Mouse (Mus musculus) lung, adult 2 months (tissue): ENCODE results near the gene Olfml1.

Experiments used
- CTCF ChIP-seq: fragments of 200-500 bp; IDR thresholded peaks from 2 replicates; pipeline ENCODE4 v1.5.1; 2011; ENCODE audit warnings: mild to moderate bottlenecking, low read length, control low read depth; ENCODE audit not compliant: insufficient read depth
- POLR2A ChIP-seq: fragments of 200-500 bp; IDR thresholded peaks from 2 replicates; pipeline ENCODE4 v1.6.1; 2011; ENCODE audit warnings: low read depth, mild to moderate bottlenecking, control low read depth, low read length, borderline replicate concordance; ENCODE audit errors: extremely low read depth

DNA sequence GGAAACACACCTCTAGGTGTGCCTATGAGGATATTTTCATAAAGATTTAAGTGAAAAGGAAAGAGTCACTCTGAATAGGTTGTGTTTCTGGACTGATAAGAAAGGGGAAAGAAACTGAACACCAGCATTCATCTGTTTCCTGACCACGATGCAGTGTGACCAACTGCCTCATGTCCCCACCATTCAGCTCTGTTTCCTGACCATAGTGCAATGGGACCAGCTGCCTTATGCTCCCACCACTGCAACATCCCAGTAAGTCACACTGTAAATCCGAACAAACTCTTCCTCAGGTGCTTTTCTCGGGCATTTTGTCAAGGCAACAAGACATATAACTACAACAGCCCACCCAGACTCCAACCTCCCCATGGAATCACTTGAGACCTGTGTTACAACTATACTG lies 5.7 kb upstream of the Olfml1 start:
- no peak for TF ChIP-seq POLR2A
- TF ChIP-seq CTCF, result no peak
